Mouse (Mus musculus): ENCODE results near the gene Tmem40. TPM values are rescaled to one million over a fixed set of nuclear protein-coding genes. Genes with fewer than 3 reads are reported as not detected.

Tmem40 gene
- polyA plus RNA-seq, 1 experiment from 2014 or later: 2.3 TPM

Small RNA genes within 50 kb of the gene (microRNA-seq; reads per million reads assigned to microRNA genes)
- not detected for gene Mir7660

Other genes starting within 250 kb of the Tmem40 start
- 30.5 and 31.5 TPM in 2 replicates for gene Tsen2, start 217.7 kb downstream of the Tmem40 start, polyA plus RNA-seq (2014; fragmentation: Nextera tagmentation; extraction: Ambion mirVana)
- 0.12 TPM in 1 of 2 replicates, not detected in the other for gene Mkrn2os, start 169.8 kb downstream of the Tmem40 start, polyA plus RNA-seq (2014; fragmentation: Nextera tagmentation; extraction: Ambion mirVana)
- gene Mkrn2, start 160.5 kb downstream of the Tmem40 start, polyA plus RNA-seq (2014; fragmentation: Nextera tagmentation; extraction: Ambion mirVana): 29.2 and 33.1 TPM in 2 replicates
- gene Raf1, start 85.8 kb downstream of the Tmem40 start, polyA plus RNA-seq (2014; fragmentation: Nextera tagmentation; extraction: Ambion mirVana): 158 and 161 TPM in 2 replicates
- 37.7 and 37.9 TPM in 2 replicates for gene Cand2, start 12.1 kb upstream of the Tmem40 start, polyA plus RNA-seq (2014; fragmentation: Nextera tagmentation; extraction: Ambion mirVana)
- gene Rpl32, start 46.3 kb upstream of the Tmem40 start, polyA plus RNA-seq (2014; fragmentation: Nextera tagmentation; extraction: Ambion mirVana): 1,610 and 1,750 TPM in 2 replicates
- 0.80 and 1.4 TPM in 2 replicates for gene Efcab12, start 76.0 kb upstream of the Tmem40 start, polyA plus RNA-seq (2014; fragmentation: Nextera tagmentation; extraction: Ambion mirVana)
- gene Mbd4, start 91.0 kb upstream of the Tmem40 start, polyA plus RNA-seq (2014; fragmentation: Nextera tagmentation; extraction: Ambion mirVana): 19.7 and 20.8 TPM in 2 replicates
- gene Ift122, start 91.1 kb upstream of the Tmem40 start, polyA plus RNA-seq (2014; fragmentation: Nextera tagmentation; extraction: Ambion mirVana): 24.4 and 31.6 TPM in 2 replicates
- gene Rho, start 169.3 kb upstream of the Tmem40 start, polyA plus RNA-seq (2014; fragmentation: Nextera tagmentation; extraction: Ambion mirVana): not detected in 2 replicates
- gene H1foo, start 182.5 kb upstream of the Tmem40 start, polyA plus RNA-seq (2014; fragmentation: Nextera tagmentation; extraction: Ambion mirVana): not detected in 2 replicates
- 23.8 and 28.7 TPM in 2 replicates for gene Plxnd1, start 232.6 kb upstream of the Tmem40 start, polyA plus RNA-seq (2014; fragmentation: Nextera tagmentation; extraction: Ambion mirVana)